Mouse (Mus musculus): Measurements from ENCODE around the gene Arhgap24. TPM values are rescaled to one million over a fixed set of nuclear protein-coding genes. Genes with fewer than 3 reads are reported as not detected.

Gene Arhgap24
- polyA plus RNA-seq, 1 experiment from 2014 or later = 12.3 TPM

- Histone ChIP-seq H3K4me2 (no peak overlapping the region), H3K27me3 (replicated peaks) (no peaks in the 10 kb centered on the region), H3K4me3 (replicated peaks) (no peak overlapping the region), H3K9me3 (replicated peaks) (no peaks in the 10 kb centered on the region), H3K9ac (replicated peaks) (no peak overlapping the region), H3K36me3 (no peaks in the 10 kb centered on the region), H3K4me1 (no peaks in the 10 kb centered on the region), H3K27ac (replicated peaks) (no peak overlapping the region)
- ATAC-seq (ENCODE audit: low FRiP score) = no peak
- WGBS = 87% methylated on average over 4 of the region's 4 CpGs
These were observed 162.6 kb downstream of the Arhgap24 start for GRCm38 (mm10) chr5:102643820-102644219.

- Histone ChIP-seq H3K27me3 (replicated peaks) (no peaks in the 10 kb centered on the region), H3K9ac (replicated peaks) (no peak overlapping the region), H3K9me3 (replicated peaks) (no peaks in the 10 kb centered on the region), H3K27ac (replicated peaks) (no peak overlapping the region), H3K36me3 (no peaks in the 10 kb centered on the region), H3K4me3 (replicated peaks) (no peak overlapping the region), H3K4me2 (no peak overlapping the region), H3K4me1 (no peaks in the 10 kb centered on the region)
- ATAC-seq (ENCODE audit: low FRiP score) = no peak
These were observed 177.9 kb downstream of the Arhgap24 start for GRCm38 (mm10) chr5:102659061-102659460.

GRCm38 (mm10) chr5:102664988-102665726 lies 184.0 kb downstream of the Arhgap24 start:
- H3K27me3 ChIP-seq (replicated peaks) = no peaks in the 10 kb centered on the region
- no peaks in the 10 kb centered on the region for H3K36me3 ChIP-seq
- WGBS = 46% methylated on average over 13 of the region's 13 CpGs
- H3K4me1 ChIP-seq = no peaks in the 10 kb centered on the region
- no peak overlapping the region for H3K27ac ChIP-seq (replicated peaks)
- no peak overlapping the region for H3K4me3 ChIP-seq (replicated peaks)
- H3K9me3 ChIP-seq (replicated peaks) = no peaks in the 10 kb centered on the region
- ATAC-seq (ENCODE audit: low FRiP score) = no peak
- no peak overlapping the region for H3K4me2 ChIP-seq
- H3K9ac ChIP-seq (replicated peaks) = no peak overlapping the region

- no peaks in the 10 kb centered on the region for H3K4me1 ChIP-seq
- no peak overlapping the region for H3K4me2 ChIP-seq
- H3K4me3 ChIP-seq (replicated peaks) = no peak overlapping the region
- no peak overlapping the region for H3K9ac ChIP-seq (replicated peaks)
- H3K27me3 ChIP-seq (replicated peaks) = no peaks in the 10 kb centered on the region
- no peaks in the 10 kb centered on the region for H3K9me3 ChIP-seq (replicated peaks)
- H3K27ac ChIP-seq (replicated peaks) = no peak overlapping the region
- ATAC-seq (ENCODE audit: low FRiP score) = no peak
- no peaks in the 10 kb centered on the region for H3K36me3 ChIP-seq
- 83% methylated on average over 3 of the region's 3 CpGs for WGBS
These were observed 185.7 kb downstream of the Arhgap24 start for GRCm38 (mm10) chr5:102666886-102667285.

- no peak overlapping the region for H3K4me3 ChIP-seq (replicated peaks)
- H3K9me3 ChIP-seq (replicated peaks) = no peaks in the 10 kb centered on the region
- H3K9ac ChIP-seq (replicated peaks) = no peak overlapping the region
- 94% methylated on average over 9 of the region's 9 CpGs for WGBS
- H3K4me1 ChIP-seq = no peaks in the 10 kb centered on the region
- no peak overlapping the region for H3K27ac ChIP-seq (replicated peaks)
- no peak for ATAC-seq (ENCODE audit: low FRiP score)
- no peaks in the 10 kb centered on the region for H3K27me3 ChIP-seq (replicated peaks)
- no peak overlapping the region for H3K4me2 ChIP-seq
- H3K36me3 ChIP-seq = no peaks in the 10 kb centered on the region
These were observed 186.8 kb downstream of the Arhgap24 start for GRCm38 (mm10) chr5:102667754-102668575.

- H3K27ac ChIP-seq (replicated peaks) = no peak overlapping the region
- no peak overlapping the region for H3K4me2 ChIP-seq
- H3K4me1 ChIP-seq = peaks cover 7% of the 10 kb centered on the region; the same call in 1 of the 2 replicates
- H3K27me3 ChIP-seq (replicated peaks) = no peaks in the 10 kb centered on the region
- WGBS = 83% methylated on average over 4 of the region's 4 CpGs
- no peak overlapping the region for H3K9ac ChIP-seq (replicated peaks)
- H3K36me3 ChIP-seq = no peaks in the 10 kb centered on the region
- ATAC-seq (ENCODE audit: low FRiP score) = no peak
- no peak overlapping the region for H3K4me3 ChIP-seq (replicated peaks)
- H3K9me3 ChIP-seq (replicated peaks) = no peaks in the 10 kb centered on the region
These were observed 189.0 kb downstream of the Arhgap24 start for GRCm38 (mm10) chr5:102670206-102670605.

GRCm38 (mm10) chr5:102670731-102671345 lies 189.6 kb downstream of the Arhgap24 start:
- H3K9ac ChIP-seq (replicated peaks) = no peak overlapping the region
- H3K4me1 ChIP-seq = peaks cover 7% of the 10 kb centered on the region; the same call in 1 of the 2 replicates
- no peak overlapping the region for H3K27ac ChIP-seq (replicated peaks)
- no peak overlapping the region for H3K4me3 ChIP-seq (replicated peaks)
- WGBS = 72% methylated on average over 5 of the region's 5 CpGs
- H3K27me3 ChIP-seq (replicated peaks) = no peaks in the 10 kb centered on the region
- no peaks in the 10 kb centered on the region for H3K9me3 ChIP-seq (replicated peaks)
- ATAC-seq (ENCODE audit: low FRiP score) = no peak
- H3K36me3 ChIP-seq = no peaks in the 10 kb centered on the region
- no peak overlapping the region for H3K4me2 ChIP-seq

GRCm38 (mm10) chr5:102675326-102675725 lies 194.1 kb downstream of the Arhgap24 start:
- Histone ChIP-seq H3K9me3 (replicated peaks) (no peaks in the 10 kb centered on the region), H3K27me3 (replicated peaks) (no peaks in the 10 kb centered on the region), H3K27ac (replicated peaks) (no peak overlapping the region), H3K4me1 (peaks cover 7% of the 10 kb centered on the region; the same call in 1 of the 2 replicates), H3K9ac (replicated peaks) (no peak overlapping the region), H3K36me3 (no peaks in the 10 kb centered on the region), H3K4me2 (no peak overlapping the region), H3K4me3 (replicated peaks) (no peak overlapping the region)
- 53% methylated on average over 2 of the region's 2 CpGs for WGBS
- ATAC-seq (ENCODE audit: low FRiP score) = no peak

GRCm38 (mm10) chr5:102677176-102677575 lies 196.0 kb downstream of the Arhgap24 start:
- Histone ChIP-seq H3K4me3 (replicated peaks) (no peak overlapping the region), H3K4me2 (no peak overlapping the region), H3K4me1 (peaks cover 7% of the 10 kb centered on the region; the same call in 1 of the 2 replicates), H3K9me3 (replicated peaks) (no peaks in the 10 kb centered on the region), H3K27ac (replicated peaks) (no peak overlapping the region), H3K9ac (replicated peaks) (no peak overlapping the region), H3K27me3 (replicated peaks) (no peaks in the 10 kb centered on the region), H3K36me3 (no peaks in the 10 kb centered on the region)
- WGBS = 44% methylated on average over 2 of the region's 2 CpGs
- no peak for ATAC-seq (ENCODE audit: low FRiP score)

GRCm38 (mm10) chr5:102687673-102688072 lies 206.5 kb downstream of the Arhgap24 start:
- H3K9me3 ChIP-seq (replicated peaks) = no peaks in the 10 kb centered on the region
- ATAC-seq (ENCODE audit: low FRiP score) = no peak
- WGBS = 73% methylated on average over 5 of the region's 5 CpGs

GRCm38 (mm10) chr5:102692487-102692886 lies 211.3 kb downstream of the Arhgap24 start:
- WGBS = 12% methylated on average over 4 of the region's 4 CpGs
- no peaks in the 10 kb centered on the region for H3K4me1 ChIP-seq
- peak; percentile 65; the same call in 1 of the 2 replicates for ATAC-seq (ENCODE audit: low FRiP score)

More at GRCm38 (mm10) chr5:102687673-102688072, 206.5 kb downstream of the Arhgap24 start:
- Histone ChIP-seq H3K36me3 (no peaks in the 10 kb centered on the region), H3K9ac (replicated peaks) (no peak overlapping the region), H3K27ac (replicated peaks) (no peak overlapping the region), H3K4me3 (replicated peaks) (no peak overlapping the region), H3K4me1 (no peaks in the 10 kb centered on the region), H3K4me2 (no peak overlapping the region), H3K27me3 (replicated peaks) (no peaks in the 10 kb centered on the region)

More at GRCm38 (mm10) chr5:102692487-102692886, 211.3 kb downstream of the Arhgap24 start:
- Histone ChIP-seq H3K4me3 (replicated peaks) (no peak overlapping the region), H3K27me3 (replicated peaks) (no peaks in the 10 kb centered on the region), H3K9ac (replicated peaks) (no peak overlapping the region), H3K36me3 (no peaks in the 10 kb centered on the region), H3K9me3 (replicated peaks) (no peaks in the 10 kb centered on the region), H3K4me2 (no peak overlapping the region), H3K27ac (replicated peaks) (no peak overlapping the region)
